Mouse (Mus musculus): Measurements from ENCODE around the gene Sgsm2.

DNA sequence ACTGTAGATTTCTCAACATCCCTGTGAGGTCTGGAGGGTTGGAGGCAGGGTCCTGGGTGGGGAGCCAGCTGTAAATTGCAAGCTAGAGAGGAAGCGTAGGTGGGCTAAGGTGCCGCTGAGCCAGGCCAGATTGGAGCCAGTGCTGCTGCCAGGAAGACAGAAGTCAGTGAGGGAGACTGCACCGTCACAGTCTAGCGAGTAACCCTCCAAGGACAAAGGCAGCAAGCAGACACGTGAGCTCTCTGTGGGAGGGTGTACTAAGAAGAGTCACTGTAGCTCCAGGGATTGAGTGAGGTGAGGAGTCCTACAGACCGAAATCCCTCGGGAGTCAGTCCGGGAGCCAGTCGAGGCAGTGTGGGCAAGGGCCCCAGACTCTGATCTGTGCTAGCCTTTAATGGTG is 55.5 kb downstream of the Sgsm2 start:
- TF ChIP-seq POLR2A (IDR thresholded peaks at IDR 0.05; ENCODE audit: extremely low read depth, insufficient read depth, low read length) (no peak), CTCF (IDR thresholded peaks at IDR 0.05; ENCODE audit: extremely low read depth, insufficient read depth, low read length) (no peak)
